Mouse (Mus musculus): ENCODE data around the gene Adgrg3. TPM values are rescaled to one million over a fixed set of nuclear protein-coding genes. Genes with fewer than 3 reads are reported as not detected.

Adgrg3 gene
- polyA plus RNA-seq, 1 experiment from 2014 or later, result 1.2 TPM

- Histone ChIP-seq H3K4me1 (ENCODE audit: control insufficient read depth, insufficient read depth, low read depth, low read length) (peaks cover 82% of the 10 kb centered on the region), H3K27ac (ENCODE audit: low read depth, low read length) (peak overlapping the region; percentile 89), H3K4me2 (ENCODE audit: low read length) (peak overlapping the region; percentile 52), H3K9me3 (ENCODE audit: control insufficient read depth, low read length) (no peaks in the 10 kb centered on the region), H3K36me3 (ENCODE audit: control insufficient read depth, insufficient read depth, low read length) (no peaks in the 10 kb centered on the region), H3K27me3 (replicated peaks; ENCODE audit: control insufficient read depth, insufficient read depth, low read length) (no peaks in the 10 kb centered on the region), H3K9ac (ENCODE audit: low read depth, low read length) (peak overlapping the region; percentile 64), H3K4me3 (ENCODE audit: low read length) (peak overlapping the region; percentile 45)
- WGBS, result 37% methylated on average over 5 of the region's 6 CpGs
- ATAC-seq, result no peak
These were observed 20.3 kb upstream of the Adgrg3 start for GRCm38 (mm10) chr8:94996899-94997856.

DNA sequence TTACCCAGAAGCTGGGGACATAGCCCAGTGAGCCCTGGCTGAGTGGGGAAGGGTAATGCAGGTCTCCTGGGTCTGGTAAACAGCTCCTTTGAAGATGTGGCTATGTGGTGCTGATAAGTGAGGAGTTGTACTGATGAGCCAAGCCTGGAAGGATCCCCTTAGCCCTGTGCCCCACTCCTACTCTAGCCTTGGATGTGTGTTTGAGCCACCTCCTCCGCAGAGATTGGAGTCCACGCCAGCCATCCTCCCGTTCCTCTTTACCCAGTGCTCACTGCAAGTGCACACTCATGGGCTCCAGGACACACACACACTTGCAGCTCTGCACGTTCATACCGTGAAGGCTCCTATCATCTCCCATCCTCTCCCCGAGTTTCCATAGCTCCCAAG is 19.6 kb upstream of the Adgrg3 start:
- WGBS, result 35% methylated on average over 6 of the region's 6 CpGs
- H3K9ac ChIP-seq (ENCODE audit: low read depth, low read length), result peak overlapping the region; percentile 64
- peak overlapping the region; percentile 45 for H3K4me3 ChIP-seq (ENCODE audit: low read length)
- no peaks in the 10 kb centered on the region for H3K36me3 ChIP-seq (ENCODE audit: control insufficient read depth, insufficient read depth, low read length)
- H3K4me2 ChIP-seq (ENCODE audit: low read length), result peak overlapping the region; percentile 52
- H3K4me1 ChIP-seq (ENCODE audit: control insufficient read depth, insufficient read depth, low read depth, low read length), result peaks cover 79% of the 10 kb centered on the region
- H3K27ac ChIP-seq (ENCODE audit: low read depth, low read length), result peak overlapping the region; percentile 89
- no peak for ATAC-seq
- no peaks in the 10 kb centered on the region for H3K9me3 ChIP-seq (ENCODE audit: control insufficient read depth, low read length)
- no peaks in the 10 kb centered on the region for H3K27me3 ChIP-seq (replicated peaks; ENCODE audit: control insufficient read depth, insufficient read depth, low read length)

DNA sequence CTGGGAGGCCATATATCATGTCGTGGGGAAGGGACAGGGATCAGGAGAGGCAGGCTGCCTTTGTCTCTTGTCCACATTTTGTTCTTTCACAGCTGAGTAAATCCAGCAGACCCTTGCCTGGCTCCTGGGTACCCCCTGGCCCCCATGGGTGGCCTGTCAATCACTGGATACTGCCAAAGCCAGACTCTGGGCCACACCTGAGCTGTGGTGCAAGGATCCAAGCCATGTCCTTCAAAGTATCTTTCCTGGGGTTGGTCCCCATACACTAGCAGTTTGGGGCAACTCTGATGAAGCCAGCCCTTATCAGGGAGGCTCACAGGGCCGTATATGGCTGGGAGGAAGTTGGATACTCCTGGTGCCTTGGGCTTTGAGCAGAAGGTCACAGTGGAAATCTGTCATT is 19.1 kb upstream of the Adgrg3 start:
- no peaks in the 10 kb centered on the region for H3K9me3 ChIP-seq (ENCODE audit: control insufficient read depth, low read length)
- ATAC-seq, result no peak
- 17% methylated on average over 2 of the region's 2 CpGs for WGBS
- peak overlapping the region; percentile 89 for H3K27ac ChIP-seq (ENCODE audit: low read depth, low read length)
- peaks cover 4% of the 10 kb centered on the region for H3K36me3 ChIP-seq (ENCODE audit: control insufficient read depth, insufficient read depth, low read length)
- peaks cover 73% of the 10 kb centered on the region for H3K4me1 ChIP-seq (ENCODE audit: control insufficient read depth, insufficient read depth, low read depth, low read length)
- no peaks in the 10 kb centered on the region for H3K27me3 ChIP-seq (replicated peaks; ENCODE audit: control insufficient read depth, insufficient read depth, low read length)
- H3K9ac ChIP-seq (ENCODE audit: low read depth, low read length), result peak overlapping the region; percentile 64
- peak overlapping the region; percentile 52 for H3K4me2 ChIP-seq (ENCODE audit: low read length)
- H3K4me3 ChIP-seq (ENCODE audit: low read length), result peak overlapping the region; percentile 45

- H3K9me3 ChIP-seq (ENCODE audit: control insufficient read depth, low read length), result no peaks in the 10 kb centered on the region
- H3K4me1 ChIP-seq (ENCODE audit: control insufficient read depth, insufficient read depth, low read depth, low read length), result peaks cover 68% of the 10 kb centered on the region
- peak overlapping the region; percentile 39 for H3K9ac ChIP-seq (ENCODE audit: low read depth, low read length)
- peak overlapping the region; percentile 52 for H3K4me2 ChIP-seq (ENCODE audit: low read length)
- H3K36me3 ChIP-seq (ENCODE audit: control insufficient read depth, insufficient read depth, low read length), result peaks cover 10% of the 10 kb centered on the region
- no peaks in the 10 kb centered on the region for H3K27me3 ChIP-seq (replicated peaks; ENCODE audit: control insufficient read depth, insufficient read depth, low read length)
- 26% methylated on average over 6 of the region's 6 CpGs for WGBS
- ATAC-seq, result no peak
- peak overlapping the region; percentile 73; the same call in 1 of the 2 replicates for H3K27ac ChIP-seq (ENCODE audit: low read depth, low read length)
- H3K4me3 ChIP-seq (ENCODE audit: low read length), result peak overlapping the region; percentile 45
These were observed 18.5 kb upstream of the Adgrg3 start for GRCm38 (mm10) chr8:94999004-94999403.

GRCm38 (mm10) chr8:94999956-95000355 is 17.5 kb upstream of the Adgrg3 start:
- Histone ChIP-seq H3K4me3 (ENCODE audit: low read length) (peak overlapping the region; percentile 15; the same call in 1 of the 2 replicates), H3K9me3 (ENCODE audit: control insufficient read depth, low read length) (no peaks in the 10 kb centered on the region), H3K27me3 (replicated peaks; ENCODE audit: control insufficient read depth, insufficient read depth, low read length) (no peaks in the 10 kb centered on the region), H3K36me3 (ENCODE audit: control insufficient read depth, insufficient read depth, low read length) (peaks cover 19% of the 10 kb centered on the region), H3K4me1 (ENCODE audit: control insufficient read depth, insufficient read depth, low read depth, low read length) (peaks cover 65% of the 10 kb centered on the region), H3K27ac (ENCODE audit: low read depth, low read length) (peak overlapping the region; percentile 73), H3K4me2 (ENCODE audit: low read length) (peak overlapping the region; percentile 52), H3K9ac (ENCODE audit: low read depth, low read length) (peak overlapping the region; percentile 36)
- 45% methylated on average over 6 of the region's 6 CpGs for WGBS
- no peak for ATAC-seq

- Histone ChIP-seq H3K27me3 (replicated peaks; ENCODE audit: control insufficient read depth, insufficient read depth, low read length) (no peaks in the 10 kb centered on the region), H3K36me3 (ENCODE audit: control insufficient read depth, insufficient read depth, low read length) (peaks cover 24% of the 10 kb centered on the region), H3K9ac (ENCODE audit: low read depth, low read length) (no peak overlapping the region; the same call in 1 of the 2 replicates), H3K4me1 (ENCODE audit: control insufficient read depth, insufficient read depth, low read depth, low read length) (peaks cover 61% of the 10 kb centered on the region), H3K27ac (ENCODE audit: low read depth, low read length) (peak overlapping the region; percentile 73), H3K9me3 (ENCODE audit: control insufficient read depth, low read length) (no peaks in the 10 kb centered on the region), H3K4me2 (ENCODE audit: low read length) (peak overlapping the region; percentile 52), H3K4me3 (ENCODE audit: low read length) (no peak overlapping the region)
- WGBS, result 10% methylated on average over 5 of the region's 5 CpGs
- peak; percentile 24; the same call in 1 of the 2 replicates for ATAC-seq
These were observed 16.8 kb upstream of the Adgrg3 start for GRCm38 (mm10) chr8:95000684-95001083.

GRCm38 (mm10) chr8:95001165-95001564 is 16.3 kb upstream of the Adgrg3 start:
- no peaks in the 10 kb centered on the region for H3K27me3 ChIP-seq (replicated peaks; ENCODE audit: control insufficient read depth, insufficient read depth, low read length)
- no peaks in the 10 kb centered on the region for H3K9me3 ChIP-seq (ENCODE audit: control insufficient read depth, low read length)
- H3K9ac ChIP-seq (ENCODE audit: low read depth, low read length), result no peak overlapping the region
- peak; percentile 0; the same call in 1 of the 2 replicates for ATAC-seq
- 50% methylated on average over 5 of the region's 5 CpGs for WGBS
- H3K4me1 ChIP-seq (ENCODE audit: control insufficient read depth, insufficient read depth, low read depth, low read length), result peaks cover 57% of the 10 kb centered on the region
- peak overlapping the region; percentile 52; the same call in 1 of the 2 replicates for H3K4me2 ChIP-seq (ENCODE audit: low read length)
- peak overlapping the region; percentile 73 for H3K27ac ChIP-seq (ENCODE audit: low read depth, low read length)
- peaks cover 28% of the 10 kb centered on the region for H3K36me3 ChIP-seq (ENCODE audit: control insufficient read depth, insufficient read depth, low read length)
- H3K4me3 ChIP-seq (ENCODE audit: low read length), result no peak overlapping the region

GRCm38 (mm10) chr8:95001655-95002054 is 15.8 kb upstream of the Adgrg3 start:
- WGBS, result 3% methylated on average over 7 of the region's 7 CpGs
- Histone ChIP-seq H3K4me3 (ENCODE audit: low read length) (no peak overlapping the region), H3K9me3 (ENCODE audit: control insufficient read depth, low read length) (no peaks in the 10 kb centered on the region), H3K9ac (ENCODE audit: low read depth, low read length) (no peak overlapping the region), H3K27me3 (replicated peaks; ENCODE audit: control insufficient read depth, insufficient read depth, low read length) (no peaks in the 10 kb centered on the region), H3K4me2 (ENCODE audit: low read length) (no peak overlapping the region), H3K27ac (ENCODE audit: low read depth, low read length) (no peak overlapping the region), H3K4me1 (ENCODE audit: control insufficient read depth, insufficient read depth, low read depth, low read length) (peaks cover 55% of the 10 kb centered on the region), H3K36me3 (ENCODE audit: control insufficient read depth, insufficient read depth, low read length) (peaks cover 30% of the 10 kb centered on the region)
- peak; percentile 48; the same call in 1 of the 2 replicates for ATAC-seq

GRCm38 (mm10) chr8:95002089-95002655 is 15.3 kb upstream of the Adgrg3 start:
- H3K27me3 ChIP-seq (replicated peaks; ENCODE audit: control insufficient read depth, insufficient read depth, low read length), result no peaks in the 10 kb centered on the region
- H3K4me1 ChIP-seq (ENCODE audit: control insufficient read depth, insufficient read depth, low read depth, low read length), result peaks cover 50% of the 10 kb centered on the region
- no peak overlapping the region for H3K4me2 ChIP-seq (ENCODE audit: low read length)
- no peaks in the 10 kb centered on the region for H3K9me3 ChIP-seq (ENCODE audit: control insufficient read depth, low read length)
- no peak overlapping the region for H3K4me3 ChIP-seq (ENCODE audit: low read length)
- H3K27ac ChIP-seq (ENCODE audit: low read depth, low read length), result no peak overlapping the region
- peak; percentile 2; the same call in 1 of the 2 replicates for ATAC-seq
- H3K9ac ChIP-seq (ENCODE audit: low read depth, low read length), result no peak overlapping the region
- H3K36me3 ChIP-seq (ENCODE audit: control insufficient read depth, insufficient read depth, low read length), result peaks cover 35% of the 10 kb centered on the region
- 62% methylated on average over 8 of the region's 8 CpGs for WGBS

All from hindbrain, embryonic 16.5 days (tissue).